Mouse (Mus musculus) midbrain, embryonic 16.5 days (tissue): ENCODE measurements around the gene Usp46. TPM values are rescaled to one million over a fixed set of nuclear protein-coding genes. Genes with fewer than 3 reads are reported as not detected.
A peak's percentile ranks its signal among the peaks of the same experiment; 100 is the strongest.

Source experiments
- ATAC-seq: fragments of 200-750 bp; cut with Nextera tagmentation; 2 replicates; pipeline ENCODE4 v1.8.0; 2017; ENCODE audit warnings: moderate TSS enrichment
- H3K27ac ChIP-seq: fragments of 300-500 bp; sonication (generic); 2 replicates; pipeline ENCODE4 v1.5.1; 2014; ENCODE audit warnings: mild to moderate bottlenecking, low read length, mixed read lengths
- H3K27me3 ChIP-seq: fragments of 300-500 bp; sonication (generic); 2 replicates; pipeline ENCODE4 v1.6.1; 2014; ENCODE audit warnings: low read depth, low read length, mixed read lengths; ENCODE audit not compliant: control insufficient read depth, insufficient read depth
- H3K36me3 ChIP-seq: fragments of 300-500 bp; sonication (generic); 2 replicates; pipeline ENCODE4 v1.6.1; 2014; ENCODE audit warnings: mild to moderate bottlenecking, low read length, moderate library complexity, mixed read lengths; ENCODE audit not compliant: control insufficient read depth, insufficient read depth
- H3K4me1 ChIP-seq: fragments of 300-500 bp; sonication (generic); 2 replicates; pipeline ENCODE4 v1.6.1; 2014; ENCODE audit warnings: mild to moderate bottlenecking, low read length, mixed read lengths; ENCODE audit not compliant: control insufficient read depth, insufficient read depth
- H3K4me2 ChIP-seq: fragments of 300-500 bp; sonication (generic); 2 replicates; pipeline ENCODE4 v1.6.1; 2014; ENCODE audit warnings: mild to moderate bottlenecking, low read length, mixed read lengths
- H3K4me3 ChIP-seq: fragments of 300-500 bp; sonication (generic); 2 replicates; pipeline ENCODE4 v1.5.1; 2014; ENCODE audit warnings: low read depth, mild to moderate bottlenecking, low read length, moderate library complexity, mixed read lengths
- H3K9ac ChIP-seq: fragments of 300-500 bp; sonication (generic); 2 replicates; pipeline ENCODE4 v1.6.1; 2014; ENCODE audit warnings: low read depth, low read length, mixed read lengths
- H3K9me3 ChIP-seq: fragments of 300-500 bp; sonication (generic); replicated peaks from 2 replicates; pipeline ENCODE4 v1.6.1; 2014; ENCODE audit warnings: mild to moderate bottlenecking, low read length, mixed read lengths; ENCODE audit not compliant: control insufficient read depth, poor library complexity, severe bottlenecking
- WGBS: fragments of 180-500 bp; shearing (Covaris S2); extraction: QIAGEN DNeasy Blood & Tissue Kit; methylation state at CpG from one replicate; pipeline ENCODE4 v1.1.7; 2014; 5-methylcytosine and 5-hydroxymethylcytosine counted together
- polyA plus RNA-seq: library from polyadenylated mRNA; unstranded; fragments of >200 nt; fragmentation: Nextera tagmentation; extraction: Ambion mirVana; gene quantifications from 2 replicates; pipeline ENCODE4 v1.2.1, GENCODE M21; 2015

Usp46 gene
- polyA plus RNA-seq, 1 experiment from 2014 or later: 38.5 TPM

GRCm38 (mm10) chr5:74063226-74063747 lies 4.9 kb downstream of the Usp46 start:
- ATAC-seq: no peak
- Histone ChIP-seq H3K4me1 (peaks cover 23% of the 10 kb centered on the region), H3K36me3 (no peaks in the 10 kb centered on the region), H3K4me3 (no peak overlapping the region), H3K9ac (no peak overlapping the region), H3K27me3 (no peaks in the 10 kb centered on the region), H3K27ac (no peak overlapping the region), H3K9me3 (no peaks in the 10 kb centered on the region), H3K4me2 (no peak overlapping the region)
- WGBS: 94% methylated on average over 5 of the region's 5 CpGs

GRCm38 (mm10) chr5:74062266-74062665 lies 6.0 kb downstream of the Usp46 start:
- no peak overlapping the region for H3K27ac ChIP-seq
- H3K27me3 ChIP-seq: no peaks in the 10 kb centered on the region
- no peak overlapping the region for H3K4me3 ChIP-seq
- no peaks in the 10 kb centered on the region for H3K36me3 ChIP-seq
- no peak for ATAC-seq
- no peak overlapping the region for H3K9ac ChIP-seq
- no peaks in the 10 kb centered on the region for H3K9me3 ChIP-seq
- peaks cover 20% of the 10 kb centered on the region for H3K4me1 ChIP-seq
- no peak overlapping the region for H3K4me2 ChIP-seq
- WGBS: 83% methylated on average over 7 of the region's 7 CpGs

GRCm38 (mm10) chr5:74061408-74062047 lies 6.7 kb downstream of the Usp46 start:
- peaks cover 12% of the 10 kb centered on the region for H3K4me1 ChIP-seq

GRCm38 (mm10) chr5:74052171-74052909 lies 15.9 kb downstream of the Usp46 start:
- H3K4me1 ChIP-seq: peaks cover 7% of the 10 kb centered on the region; the same call in 1 of the 2 replicates
- no peaks in the 10 kb centered on the region for H3K36me3 ChIP-seq
- H3K27ac ChIP-seq: no peak overlapping the region
- WGBS: 89% methylated on average over 15 of the region's 15 CpGs
- H3K9ac ChIP-seq: no peak overlapping the region
- no peak overlapping the region for H3K4me3 ChIP-seq
- H3K27me3 ChIP-seq: no peaks in the 10 kb centered on the region
- no peaks in the 10 kb centered on the region for H3K9me3 ChIP-seq
- no peak for ATAC-seq
- no peak overlapping the region for H3K4me2 ChIP-seq

More at GRCm38 (mm10) chr5:74061408-74062047, 6.7 kb downstream of the Usp46 start:
- no peak overlapping the region for H3K4me3 ChIP-seq
- no peak overlapping the region for H3K9ac ChIP-seq
- 78% methylated on average over 18 of the region's 18 CpGs for WGBS
- H3K27ac ChIP-seq: no peak overlapping the region
- no peaks in the 10 kb centered on the region for H3K27me3 ChIP-seq
- no peaks in the 10 kb centered on the region for H3K9me3 ChIP-seq
- no peak for ATAC-seq
- H3K36me3 ChIP-seq: no peaks in the 10 kb centered on the region
- no peak overlapping the region for H3K4me2 ChIP-seq

GRCm38 (mm10) chr5:74051394-74052170 lies 16.6 kb downstream of the Usp46 start:
- Histone ChIP-seq H3K4me2 (no peak overlapping the region), H3K27ac (0 out of 2 replicates have a peak overlapping the region, but pooled peaks have one; percentile 11)

GRCm38 (mm10) chr5:74050903-74051302 lies 17.3 kb downstream of the Usp46 start:
- H3K27ac ChIP-seq: no peak overlapping the region
- no peak for ATAC-seq
- H3K9ac ChIP-seq: no peak overlapping the region
- H3K36me3 ChIP-seq: no peaks in the 10 kb centered on the region
- peaks cover 7% of the 10 kb centered on the region; the same call in 1 of the 2 replicates for H3K4me1 ChIP-seq
- H3K27me3 ChIP-seq: no peaks in the 10 kb centered on the region
- H3K4me2 ChIP-seq: no peak overlapping the region
- WGBS: 97% methylated on average over 2 of the region's 2 CpGs
- H3K9me3 ChIP-seq: no peaks in the 10 kb centered on the region
- no peak overlapping the region for H3K4me3 ChIP-seq

More at GRCm38 (mm10) chr5:74051394-74052170, 16.6 kb downstream of the Usp46 start:
- H3K27me3 ChIP-seq: no peaks in the 10 kb centered on the region
- no peak overlapping the region for H3K4me3 ChIP-seq
- no peak for ATAC-seq
- no peaks in the 10 kb centered on the region for H3K36me3 ChIP-seq
- 87% methylated on average over 23 of the region's 23 CpGs for WGBS
- no peaks in the 10 kb centered on the region for H3K9me3 ChIP-seq
- H3K9ac ChIP-seq: no peak overlapping the region
- peaks cover 7% of the 10 kb centered on the region; the same call in 1 of the 2 replicates for H3K4me1 ChIP-seq

GRCm38 (mm10) chr5:74048846-74049495 lies 19.3 kb downstream of the Usp46 start:
- Histone ChIP-seq H3K4me3 (no peak overlapping the region), H3K4me1 (peaks cover 19% of the 10 kb centered on the region; the same call in 1 of the 2 replicates), H3K9ac (no peak overlapping the region), H3K36me3 (no peaks in the 10 kb centered on the region), H3K27me3 (no peaks in the 10 kb centered on the region), H3K27ac (no peak overlapping the region), H3K4me2 (no peak overlapping the region), H3K9me3 (no peaks in the 10 kb centered on the region)
- ATAC-seq: no peak
- 72% methylated on average over 16 of the region's 16 CpGs for WGBS

GRCm38 (mm10) chr5:74044591-74044990 lies 23.6 kb downstream of the Usp46 start:
- ATAC-seq: no peak
- Histone ChIP-seq H3K27ac (no peak overlapping the region), H3K4me1 (peaks cover 20% of the 10 kb centered on the region; the same call in 1 of the 2 replicates), H3K9me3 (no peaks in the 10 kb centered on the region), H3K36me3 (no peaks in the 10 kb centered on the region), H3K4me3 (no peak overlapping the region), H3K27me3 (no peaks in the 10 kb centered on the region), H3K9ac (no peak overlapping the region), H3K4me2 (no peak overlapping the region)
- 76% methylated on average over 7 of the region's 7 CpGs for WGBS
